Mouse (Mus musculus) inflammation-experienced regulatory T-cells (primary cell): ENCODE results near the gene Rarres2. TPM values are rescaled to one million over a fixed set of nuclear protein-coding genes. Genes with fewer than 3 reads are reported as not detected.

Experiments used
- polyA plus RNA-seq, 2 experiments: library from polyadenylated mRNA; unstranded; fragments of 100-300 nt; shearing (Covaris generic); gene quantifications; one replicate each; pipeline ENCODE4 v1.2.1; 2017

Gene Rarres2
- polyA plus RNA-seq: under 1 TPM in 1 of 2 experiments, not detected in 1; 0.23 TPM

DNA sequence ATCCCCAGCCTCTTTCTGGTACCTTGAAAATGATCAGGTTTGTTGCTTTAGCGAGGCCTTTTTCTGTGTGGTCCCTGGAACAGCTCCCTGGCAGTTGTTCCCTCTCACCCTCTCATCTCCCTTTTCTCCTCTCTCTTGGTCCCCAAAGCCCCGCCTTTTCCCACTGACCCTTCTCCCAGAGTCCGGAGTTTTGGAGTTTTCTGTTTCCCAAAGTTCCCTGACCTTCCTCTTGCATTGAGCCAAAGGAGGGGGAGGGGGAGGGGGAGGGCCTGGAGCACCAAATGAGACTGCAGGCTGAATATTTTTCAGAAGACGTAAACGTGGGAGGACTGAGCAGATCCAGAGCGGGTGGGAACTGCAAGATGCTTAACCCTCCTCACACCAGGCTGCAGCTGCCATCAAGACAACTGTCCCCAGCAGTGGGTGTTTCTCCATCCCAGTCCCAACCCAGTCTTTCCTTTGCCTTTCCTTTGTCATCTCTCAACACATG, at the start of gene Rarres2:
Gene Rarres2, minus strand, starts transcription at position 218 of the 490 bp plus-strand sequence.

DNA sequence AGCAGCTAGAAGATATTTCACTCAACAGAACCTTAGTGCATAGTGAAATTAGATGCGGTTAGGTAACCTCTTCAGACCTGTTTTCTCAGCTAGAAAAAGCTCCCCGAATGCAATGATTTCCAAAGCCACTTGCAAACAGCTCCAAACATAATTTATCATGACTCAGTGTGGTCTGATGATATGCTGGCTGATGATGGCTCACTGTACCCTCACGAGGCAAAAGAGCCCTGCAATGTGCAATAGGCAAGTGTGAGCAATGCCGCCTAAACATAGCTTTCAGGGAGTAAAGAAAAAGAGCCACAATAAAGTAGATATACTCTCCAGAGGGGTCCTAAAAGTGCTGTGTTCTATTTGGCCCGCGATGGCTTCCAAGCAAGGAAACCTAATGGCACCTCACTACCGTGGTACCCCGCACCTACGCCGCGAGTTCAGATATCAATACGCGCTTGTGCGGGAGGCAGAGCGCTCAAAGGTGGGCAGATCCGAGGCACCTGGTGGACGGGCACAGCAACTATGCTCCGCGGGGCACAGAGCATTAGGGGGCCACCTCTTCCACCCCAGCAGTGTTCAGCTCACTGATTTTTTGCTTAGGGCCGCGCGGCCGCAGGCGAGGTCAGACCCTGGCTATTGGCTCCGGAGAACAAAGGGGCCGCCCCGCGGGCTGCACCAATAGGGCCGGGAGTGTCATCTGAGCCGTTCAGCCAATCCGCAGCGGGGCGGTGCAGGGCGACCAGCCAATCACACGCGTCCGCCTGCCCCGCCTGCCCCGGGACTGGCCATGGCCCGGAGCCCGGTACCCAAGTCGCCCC, 28.9 kb upstream of the Rarres2 start, which contains the start of gene Zfp775:
Gene Zfp775, plus strand, starts transcription at position 793 of the 809 bp plus-strand sequence.

DNA sequence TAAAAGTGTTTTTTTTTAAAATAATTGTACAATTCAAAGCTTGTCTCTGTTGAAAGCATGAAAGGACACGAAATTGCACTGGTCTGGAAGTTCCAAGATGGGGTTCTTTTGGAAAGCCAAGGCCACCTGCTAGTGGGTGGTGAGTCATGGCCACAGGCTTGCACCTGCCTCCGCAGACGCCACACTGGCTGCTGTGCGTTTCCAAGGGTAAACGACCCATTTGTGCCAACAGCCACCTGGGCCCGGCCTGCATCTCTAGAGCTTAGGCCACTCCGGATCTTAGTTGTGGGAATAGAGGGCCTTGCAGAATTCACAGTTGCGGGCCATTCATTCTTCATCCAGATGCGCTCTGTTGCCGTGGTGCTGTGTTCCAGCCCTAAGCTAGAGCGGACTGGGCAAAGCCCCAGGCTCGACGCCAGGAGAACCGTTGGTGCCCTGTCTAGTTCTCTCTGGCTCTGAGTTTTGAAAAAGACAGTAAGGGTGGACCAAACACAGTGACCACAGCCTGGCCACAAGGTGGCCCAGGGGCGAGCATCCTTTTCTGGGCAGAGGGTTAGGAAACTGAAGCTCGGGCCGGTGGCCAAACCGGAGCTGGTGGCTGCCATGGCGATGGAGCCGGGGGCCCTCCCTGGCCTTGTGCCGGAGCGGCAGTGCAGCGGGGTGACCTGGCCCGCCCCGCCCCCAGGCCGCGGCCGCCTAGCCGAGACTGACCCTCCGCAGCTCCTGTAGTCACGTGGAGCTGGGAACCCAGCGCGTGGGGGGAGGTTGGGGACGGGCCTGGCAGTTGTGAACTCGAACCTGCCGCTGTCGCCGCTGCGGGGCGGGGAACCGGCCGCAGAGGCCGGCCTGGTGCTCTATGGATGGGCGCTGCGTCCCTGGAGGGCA, 20.8 kb upstream of the Rarres2 start, which contains the start of the genes Repin1 and Gm44965:
Gene Repin1, plus strand, starts transcription at position 726 of the 885 bp plus-strand sequence.
Gene Gm44965, plus strand, starts transcription at position 784 of the 885 bp plus-strand sequence.

DNA sequence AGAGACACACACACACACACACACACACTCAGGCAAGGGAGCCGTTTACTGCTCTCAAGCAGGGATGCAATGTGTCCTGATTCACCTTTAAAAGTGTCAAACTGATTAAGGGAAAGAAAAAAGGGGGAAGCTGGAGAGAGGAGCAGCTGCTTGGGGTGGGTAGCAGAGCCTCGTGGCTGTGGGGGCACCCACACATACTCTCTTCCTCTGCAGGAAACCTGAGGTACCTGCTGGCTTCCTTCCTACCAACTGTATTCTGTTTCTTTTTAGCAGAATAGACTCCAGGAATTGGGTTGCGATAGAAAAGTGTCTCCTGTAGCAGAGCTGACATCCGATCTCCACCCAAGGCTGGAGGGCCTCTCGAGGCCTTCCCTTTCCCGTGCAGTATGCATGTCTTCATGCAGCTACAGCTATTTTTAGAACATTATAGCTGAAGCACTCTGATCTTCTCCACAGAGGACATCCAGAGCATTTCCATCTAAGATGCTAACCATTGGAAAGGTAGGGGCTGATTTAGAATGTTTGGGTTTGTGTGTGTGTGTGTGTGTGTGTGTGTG, 16.7 kb upstream of the Rarres2 start, which contains the start of gene Gm45021:
Gene Gm45021, plus strand, starts transcription at position 417 of the 557 bp plus-strand sequence.

DNA sequence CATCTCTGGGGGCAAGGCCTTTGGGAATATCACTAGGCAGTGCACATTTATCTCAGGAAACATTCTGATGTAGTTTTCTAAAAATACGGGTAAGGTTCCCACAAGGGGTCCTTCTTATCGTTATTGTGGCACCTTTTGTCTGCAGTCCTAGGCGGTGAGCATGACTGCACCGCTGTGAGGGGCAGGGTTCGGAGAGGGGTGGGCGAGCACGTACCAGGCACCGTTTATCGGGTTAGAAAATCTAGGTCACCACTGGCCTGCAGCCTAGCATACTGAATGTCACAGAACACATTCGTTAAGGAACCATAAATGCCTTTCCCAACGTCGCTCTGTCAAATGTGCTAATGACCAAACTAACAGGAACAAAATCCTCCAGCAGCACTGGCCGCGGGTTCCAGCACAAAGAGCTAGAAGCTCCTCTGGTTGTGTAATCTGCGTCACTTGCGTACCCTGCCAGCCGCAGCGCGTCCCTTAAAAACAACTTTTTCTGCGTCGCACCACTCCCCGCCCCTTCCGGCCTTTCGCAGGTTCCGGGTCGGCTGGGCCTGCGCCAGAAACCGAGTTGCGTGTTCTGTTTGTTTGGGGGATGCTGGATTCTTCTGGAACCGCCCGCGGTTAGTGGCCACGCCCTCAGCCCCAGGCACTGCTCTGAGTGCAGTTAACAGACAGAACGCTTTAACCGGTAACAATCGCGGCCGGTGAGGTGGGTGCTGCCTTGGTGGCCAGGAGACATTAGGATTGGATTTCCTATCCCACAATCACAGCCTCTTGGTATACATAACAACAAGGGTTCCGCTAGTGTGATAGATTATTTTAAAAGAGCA, 18.1 kb downstream of the Rarres2 start, which contains the start of gene Lrrc61:
Gene Lrrc61, plus strand, starts transcription at position 517 of the 824 bp plus-strand sequence.

DNA sequence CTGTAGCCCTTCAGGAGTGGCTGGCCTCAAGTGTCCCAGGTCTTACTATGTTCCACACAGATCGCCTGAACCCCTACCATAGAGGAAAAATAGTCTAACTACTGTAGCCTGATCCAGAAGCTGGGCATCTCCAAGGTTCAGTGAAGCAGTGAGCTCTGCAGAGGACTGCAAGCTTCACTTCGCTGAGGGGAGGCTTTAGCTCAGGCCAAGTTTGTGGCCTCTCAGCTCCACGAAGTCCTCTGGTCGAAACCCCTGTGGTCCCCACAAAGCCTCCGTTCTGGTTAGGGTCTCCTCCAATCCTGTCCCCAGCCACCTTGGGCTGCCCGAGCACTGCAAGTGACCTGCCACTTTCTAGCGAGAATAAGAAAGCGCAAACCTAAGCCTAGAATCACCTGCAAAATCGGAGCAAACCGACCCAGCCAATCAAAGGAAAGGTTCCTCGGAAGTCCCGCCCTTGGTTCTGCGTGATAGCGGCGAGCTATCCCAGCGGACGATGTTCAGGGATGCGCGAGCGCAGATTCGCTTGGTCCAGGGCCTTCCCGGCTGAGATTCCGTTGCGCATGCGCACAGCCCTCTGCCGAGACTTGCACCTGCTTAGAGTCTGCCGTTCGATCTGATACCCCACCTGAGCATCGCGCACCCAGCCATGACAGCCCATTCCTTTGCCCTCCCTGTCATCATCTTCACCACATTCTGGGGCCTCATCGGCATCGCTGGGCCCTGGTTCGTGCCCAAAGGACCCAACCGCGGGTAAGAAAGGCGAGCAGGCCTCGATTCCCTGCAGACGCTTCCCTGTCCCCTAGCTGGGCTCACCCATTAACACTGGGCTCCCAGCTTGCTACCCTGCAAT, 35.3 kb downstream of the Rarres2 start, which contains the start of gene Atp6v0e2:
Gene Atp6v0e2, plus strand, starts transcription at position 511 of the 850 bp plus-strand sequence.

Other genes starting within 250 kb of the Rarres2 start
- 10 to 100 TPM; 25.2 to 28.0 TPM for gene Krba1, start 177.2 kb downstream of the Rarres2 start, polyA plus RNA-seq
- gene Zfp467, start 127.0 kb downstream of the Rarres2 start, polyA plus RNA-seq: 10 to 100 TPM; 22.3 to 29.7 TPM
- 1 to 10 TPM in 1 of 2 experiments, under 1 TPM in 1; 0.74 to 1.2 TPM for gene Sspo, start 124.6 kb downstream of the Rarres2 start, polyA plus RNA-seq
- 1 to 10 TPM in 1 of 2 experiments, not detected in 1; 4.7 TPM for gene Atp6v0e2, start 35.2 kb downstream of the Rarres2 start, polyA plus RNA-seq
- 10 to 100 TPM; 11.3 to 50.4 TPM for gene Lrrc61, start 18.0 kb downstream of the Rarres2 start, polyA plus RNA-seq
- not detected for gene Gm45021, start 16.8 kb upstream of the Rarres2 start, polyA plus RNA-seq
- gene Repin1, start 21.1 kb upstream of the Rarres2 start, polyA plus RNA-seq: 1 to 10 TPM; 5.7 to 5.9 TPM
- gene Gm44965, start 21.2 kb upstream of the Rarres2 start, polyA plus RNA-seq: not detected
- 1 to 10 TPM; 7.8 to 9.4 TPM for gene Zfp775, start 29.3 kb upstream of the Rarres2 start, polyA plus RNA-seq
- gene AI854703, start 54.0 kb upstream of the Rarres2 start, polyA plus RNA-seq: 1 to 10 TPM; 3.7 to 4.2 TPM
- gene Gimap8, start 74.4 kb upstream of the Rarres2 start, polyA plus RNA-seq: 100 to 1,000 TPM; 148 TPM
- 100 to 1,000 TPM; 259 to 273 TPM for gene Gimap9, start 103.3 kb upstream of the Rarres2 start, polyA plus RNA-seq
- gene Gimap4, start 111.8 kb upstream of the Rarres2 start, polyA plus RNA-seq: 1,000 to 10,000 TPM; 1,107 to 1,335 TPM
- gene Gimap6, start 135.4 kb upstream of the Rarres2 start, polyA plus RNA-seq: 100 to 1,000 TPM; 791 to 847 TPM
- 10 to 100 TPM; 17.0 to 31.4 TPM for gene Gm28053, start 145.8 kb upstream of the Rarres2 start, polyA plus RNA-seq
- 100 to 1,000 TPM; 197 to 372 TPM for gene Gimap7, start 145.8 kb upstream of the Rarres2 start, polyA plus RNA-seq
- 100 to 1,000 TPM; 528 to 608 TPM for gene Gimap1, start 166.3 kb upstream of the Rarres2 start, polyA plus RNA-seq
- 100 to 1,000 TPM; 138 to 215 TPM for gene Gimap5, start 173.4 kb upstream of the Rarres2 start, polyA plus RNA-seq
- gene Gimap3, start 198.1 kb upstream of the Rarres2 start, polyA plus RNA-seq: 1,000 to 10,000 TPM; 1,428 to 1,859 TPM